Mouse (Mus musculus): ENCODE results near the gene Eif4e. TPM values are rescaled to one million over a fixed set of nuclear protein-coding genes. Genes with fewer than 3 reads are reported as not detected.
"Not testable (repeated sequence)": the region's sequence is repeated elsewhere in the genome, so short reads cannot be mapped to it uniquely, and the experiment has no call there.

The Eif4e gene
- polyA plus RNA-seq, 1 experiment from 2014 or later: 230 TPM

GRCm38 (mm10) chr3:138555279-138555678 is 29.3 kb downstream of the Eif4e start:
- 61% methylated on average over 8 of the region's 8 CpGs for WGBS
- not testable (repeated sequence) for ATAC-seq (ENCODE audit: insufficient number of reproducible peaks, insufficient read depth, low FRiP score, low read depth)

GRCm38 (mm10) chr3:138558529-138558928 is 32.5 kb downstream of the Eif4e start:
- Histone ChIP-seq H3K4me2 (ENCODE audit: low read length) (no peak overlapping the region), H3K27me3 (ENCODE audit: control insufficient read depth, insufficient read depth, low read length) (no peaks in the 10 kb centered on the region), H3K36me3 (ENCODE audit: control insufficient read depth, insufficient read depth, low read length) (peaks cover 31% of the 10 kb centered on the region), H3K9ac (ENCODE audit: low read length) (no peak overlapping the region), H3K9me3 (ENCODE audit: control insufficient read depth, low read length) (no peaks in the 10 kb centered on the region), H3K27ac (replicated peaks in 1 of 2; ENCODE audit: control insufficient read depth in 1 of 2, insufficient read depth in 1 of 2, low read depth in 2 of 2, low read length in 2 of 2) (no peak overlapping the region), H3K4me3 (ENCODE audit: control insufficient read depth in 1 of 2, insufficient read depth in 1 of 2, low read depth in 1 of 2, low read length in 2 of 2) (no peak overlapping the region), H3K4me1 (ENCODE audit: control insufficient read depth in 2 of 2, insufficient read depth in 2 of 2, low read length in 2 of 2) (peaks cover 0 to 2% of the 10 kb centered on the region in 2 experiments; a peak in 2 of 4 replicates)
- WGBS: 75% methylated on average over 4 of the region's 4 CpGs
- no peak for ATAC-seq (ENCODE audit: insufficient number of reproducible peaks, insufficient read depth, low FRiP score, low read depth)

More at GRCm38 (mm10) chr3:138555279-138555678, 29.3 kb downstream of the Eif4e start:
- not testable (repeated sequence) for H3K27me3 ChIP-seq (ENCODE audit: control insufficient read depth, insufficient read depth, low read length); H3K27ac ChIP-seq (replicated peaks in 1 of 2; ENCODE audit: control insufficient read depth in 1 of 2, insufficient read depth in 1 of 2, low read depth in 2 of 2, low read length in 2 of 2); H3K9me3 ChIP-seq (ENCODE audit: control insufficient read depth, low read length); H3K4me2 ChIP-seq (ENCODE audit: low read length); H3K4me3 ChIP-seq (ENCODE audit: control insufficient read depth in 1 of 2, insufficient read depth in 1 of 2, low read depth in 1 of 2, low read length in 2 of 2); H3K9ac ChIP-seq (ENCODE audit: low read length); H3K4me1 ChIP-seq (ENCODE audit: control insufficient read depth in 2 of 2, insufficient read depth in 2 of 2, low read length in 2 of 2)
- H3K36me3 ChIP-seq (ENCODE audit: control insufficient read depth, insufficient read depth, low read length): peaks cover 54% of the 10 kb centered on the region

GRCm38 (mm10) chr3:138560242-138560641 is 34.3 kb downstream of the Eif4e start:
- no peak overlapping the region for H3K9ac ChIP-seq (ENCODE audit: low read length)
- H3K4me3 ChIP-seq (ENCODE audit: control insufficient read depth in 1 of 2, insufficient read depth in 1 of 2, low read depth in 1 of 2, low read length in 2 of 2): no peak overlapping the region
- ATAC-seq (ENCODE audit: insufficient number of reproducible peaks, insufficient read depth, low FRiP score, low read depth): no peak
- H3K4me1 ChIP-seq (ENCODE audit: control insufficient read depth in 2 of 2, insufficient read depth in 2 of 2, low read length in 2 of 2): peaks cover 0 to 2% of the 10 kb centered on the region in 2 experiments; a peak in 2 of 4 replicates
- WGBS: 44% methylated on average over 5 of the region's 5 CpGs
- no peaks in the 10 kb centered on the region for H3K27me3 ChIP-seq (ENCODE audit: control insufficient read depth, insufficient read depth, low read length)
- no peaks in the 10 kb centered on the region for H3K9me3 ChIP-seq (ENCODE audit: control insufficient read depth, low read length)
- H3K4me2 ChIP-seq (ENCODE audit: low read length): no peak overlapping the region
- peaks cover 21% of the 10 kb centered on the region for H3K36me3 ChIP-seq (ENCODE audit: control insufficient read depth, insufficient read depth, low read length)
- no peak overlapping the region for H3K27ac ChIP-seq (replicated peaks in 1 of 2; ENCODE audit: control insufficient read depth in 1 of 2, insufficient read depth in 1 of 2, low read depth in 2 of 2, low read length in 2 of 2)

GRCm38 (mm10) chr3:138560886-138561285 is 34.9 kb downstream of the Eif4e start:
- WGBS: 93% methylated on average over 3 of the region's 3 CpGs
- no peak for ATAC-seq (ENCODE audit: insufficient number of reproducible peaks, insufficient read depth, low FRiP score, low read depth)
- peaks cover 0 to 2% of the 10 kb centered on the region in 2 experiments; a peak in 2 of 4 replicates for H3K4me1 ChIP-seq (ENCODE audit: control insufficient read depth in 2 of 2, insufficient read depth in 2 of 2, low read length in 2 of 2)

GRCm38 (mm10) chr3:138578867-138579266 is 52.9 kb downstream of the Eif4e start:
- Histone ChIP-seq H3K4me3 (ENCODE audit: control insufficient read depth in 1 of 2, insufficient read depth in 1 of 2, low read depth in 1 of 2, low read length in 2 of 2) (no peak overlapping the region), H3K4me2 (ENCODE audit: low read length) (no peak overlapping the region), H3K9me3 (ENCODE audit: control insufficient read depth, low read length) (peaks cover 10% of the 10 kb centered on the region; the same call in 1 of the 2 replicates), H3K36me3 (ENCODE audit: control insufficient read depth, insufficient read depth, low read length) (no peaks in the 10 kb centered on the region), H3K4me1 (ENCODE audit: control insufficient read depth in 2 of 2, insufficient read depth in 2 of 2, low read length in 2 of 2) (peaks cover 7 to 11% of the 10 kb centered on the region in 2 experiments; a peak in 3 of 4 replicates), H3K27me3 (ENCODE audit: control insufficient read depth, insufficient read depth, low read length) (no peaks in the 10 kb centered on the region), H3K9ac (ENCODE audit: low read length) (no peak overlapping the region), H3K27ac (replicated peaks in 1 of 2; ENCODE audit: control insufficient read depth in 1 of 2, insufficient read depth in 1 of 2, low read depth in 2 of 2, low read length in 2 of 2) (no peak overlapping the region)
- no peak for ATAC-seq (ENCODE audit: insufficient number of reproducible peaks, insufficient read depth, low FRiP score, low read depth)
- 87% methylated on average over 10 of the region's 10 CpGs for WGBS

More at GRCm38 (mm10) chr3:138560886-138561285, 34.9 kb downstream of the Eif4e start:
- Histone ChIP-seq H3K9me3 (ENCODE audit: control insufficient read depth, low read length) (no peaks in the 10 kb centered on the region), H3K27ac (replicated peaks in 1 of 2; ENCODE audit: control insufficient read depth in 1 of 2, insufficient read depth in 1 of 2, low read depth in 2 of 2, low read length in 2 of 2) (no peak overlapping the region), H3K4me2 (ENCODE audit: low read length) (no peak overlapping the region), H3K36me3 (ENCODE audit: control insufficient read depth, insufficient read depth, low read length) (peaks cover 21% of the 10 kb centered on the region), H3K9ac (ENCODE audit: low read length) (no peak overlapping the region), H3K27me3 (ENCODE audit: control insufficient read depth, insufficient read depth, low read length) (no peaks in the 10 kb centered on the region), H3K4me3 (ENCODE audit: control insufficient read depth in 1 of 2, insufficient read depth in 1 of 2, low read depth in 1 of 2, low read length in 2 of 2) (no peak overlapping the region)

GRCm38 (mm10) chr3:138586213-138586612 is 60.2 kb downstream of the Eif4e start:
- Histone ChIP-seq H3K4me3 (ENCODE audit: control insufficient read depth in 1 of 2, insufficient read depth in 1 of 2, low read depth in 1 of 2, low read length in 2 of 2) (no peak overlapping the region), H3K36me3 (ENCODE audit: control insufficient read depth, insufficient read depth, low read length) (no peaks in the 10 kb centered on the region), H3K9me3 (ENCODE audit: control insufficient read depth, low read length) (peaks cover 10% of the 10 kb centered on the region; the same call in 1 of the 2 replicates), H3K27me3 (ENCODE audit: control insufficient read depth, insufficient read depth, low read length) (no peaks in the 10 kb centered on the region), H3K4me1 (ENCODE audit: control insufficient read depth in 2 of 2, insufficient read depth in 2 of 2, low read length in 2 of 2) (peaks cover 5 to 8% of the 10 kb centered on the region in 2 experiments; a peak in 3 of 4 replicates), H3K27ac (replicated peaks in 1 of 2; ENCODE audit: control insufficient read depth in 1 of 2, insufficient read depth in 1 of 2, low read depth in 2 of 2, low read length in 2 of 2) (no peak overlapping the region), H3K9ac (ENCODE audit: low read length) (no peak overlapping the region), H3K4me2 (ENCODE audit: low read length) (no peak overlapping the region)
- 71% methylated on average over 7 of the region's 7 CpGs for WGBS
- ATAC-seq (ENCODE audit: insufficient number of reproducible peaks, insufficient read depth, low FRiP score, low read depth): no peak

GRCm38 (mm10) chr3:138587137-138587536 is 61.2 kb downstream of the Eif4e start:
- 84% methylated on average over 4 of the region's 4 CpGs for WGBS
- no peak for ATAC-seq (ENCODE audit: insufficient number of reproducible peaks, insufficient read depth, low FRiP score, low read depth)
- Histone ChIP-seq H3K9me3 (ENCODE audit: control insufficient read depth, low read length) (peaks cover 10% of the 10 kb centered on the region; the same call in 1 of the 2 replicates), H3K4me2 (ENCODE audit: low read length) (no peak overlapping the region), H3K4me3 (ENCODE audit: control insufficient read depth in 1 of 2, insufficient read depth in 1 of 2, low read depth in 1 of 2, low read length in 2 of 2) (no peak overlapping the region), H3K27me3 (ENCODE audit: control insufficient read depth, insufficient read depth, low read length) (no peaks in the 10 kb centered on the region), H3K36me3 (ENCODE audit: control insufficient read depth, insufficient read depth, low read length) (no peaks in the 10 kb centered on the region), H3K9ac (ENCODE audit: low read length) (no peak overlapping the region), H3K4me1 (ENCODE audit: control insufficient read depth in 2 of 2, insufficient read depth in 2 of 2, low read length in 2 of 2) (no peaks in the 10 kb centered on the region), H3K27ac (replicated peaks in 1 of 2; ENCODE audit: control insufficient read depth in 1 of 2, insufficient read depth in 1 of 2, low read depth in 2 of 2, low read length in 2 of 2) (no peak overlapping the region)

- Histone ChIP-seq H3K4me2 (ENCODE audit: low read length) (no peak overlapping the region), H3K36me3 (ENCODE audit: control insufficient read depth, insufficient read depth, low read length) (no peaks in the 10 kb centered on the region), H3K4me3 (ENCODE audit: control insufficient read depth in 1 of 2, insufficient read depth in 1 of 2, low read depth in 1 of 2, low read length in 2 of 2) (no peak overlapping the region), H3K27me3 (ENCODE audit: control insufficient read depth, insufficient read depth, low read length) (no peaks in the 10 kb centered on the region), H3K9ac (ENCODE audit: low read length) (no peak overlapping the region), H3K9me3 (ENCODE audit: control insufficient read depth, low read length) (peaks cover 8% of the 10 kb centered on the region; the same call in 1 of the 2 replicates), H3K27ac (replicated peaks in 1 of 2; ENCODE audit: control insufficient read depth in 1 of 2, insufficient read depth in 1 of 2, low read depth in 2 of 2, low read length in 2 of 2) (no peak overlapping the region), H3K4me1 (ENCODE audit: control insufficient read depth in 2 of 2, insufficient read depth in 2 of 2, low read length in 2 of 2) (no peaks in the 10 kb centered on the region)
- 61% methylated on average over 9 of the region's 9 CpGs for WGBS
- no peak for ATAC-seq (ENCODE audit: insufficient number of reproducible peaks, insufficient read depth, low FRiP score, low read depth)
Observed at GRCm38 (mm10) chr3:138588001-138588400, 62.0 kb downstream of the Eif4e start.

All from heart, embryonic 14.5 days (tissue).